Mouse (Mus musculus) CH12.LX (cell line): ENCODE measurements around the gene Stab1. TPM values are rescaled to one million over a fixed set of nuclear protein-coding genes. Genes with fewer than 3 reads are reported as not detected.

ENCODE experiments used
- DNase-seq: peaks from one replicate; pipeline ENCODE4 v3.0.0-alpha.2; 2013; ENCODE audit errors: extremely low read depth
- H3K27ac ChIP-seq: 2 replicates; pipeline ENCODE4 v1.5.1; 2012; ENCODE audit warnings: low read depth, mild to moderate bottlenecking, control low read depth, moderate library complexity; ENCODE audit not compliant: insufficient read depth
- H3K27me3 ChIP-seq: replicated peaks from 2 replicates; pipeline ENCODE3; 2012; ENCODE audit warnings: inconsistent platforms
- H3K36me3 ChIP-seq, 2 experiments: replicated peaks in 1 of 2; 2 replicates each; pipeline versions ENCODE3 to v1.6.1; 2012; ENCODE audit warnings: inconsistent platforms in 1 of 2, low read length in 1 of 2, mild to moderate bottlenecking in 1 of 2, mixed read lengths in 1 of 2, moderate library complexity in 1 of 2; ENCODE audit not compliant: control insufficient read depth in 1 of 2, insufficient read depth in 1 of 2
- H3K4me1 ChIP-seq, 2 experiments: 2 replicates each; pipeline ENCODE4 v1.6.1; 2012; ENCODE audit warnings: inconsistent platforms in 1 of 2, moderate library complexity in 1 of 2; ENCODE audit not compliant: insufficient read depth in 2 of 2, control insufficient read depth in 1 of 2
- H3K4me2 ChIP-seq: 2 replicates; pipeline ENCODE4 v1.6.1; 2012; ENCODE audit warnings: low read depth, mild to moderate bottlenecking, control low read depth; ENCODE audit not compliant: poor library complexity, insufficient read depth, severe bottlenecking
- H3K4me3 ChIP-seq, 3 experiments: fragments of 150-350 bp in 1 of 3; sonication (generic) in 1 of 3; replicated peaks in 1 of 3; 2 replicates each; pipeline versions ENCODE3 to v1.5.1; 2011 to 2012; ENCODE audit warnings: low read depth in 2 of 3, low read length in 2 of 3, mild to moderate bottlenecking in 2 of 3, moderate library complexity in 2 of 3, control low read depth in 1 of 3, improper control_type of control experiment in 1 of 3, inconsistent platforms in 1 of 3, mixed read lengths in 1 of 3; ENCODE audit not compliant: poor library complexity in 1 of 3
- H3K79me2 ChIP-seq: replicated peaks from 2 replicates; pipeline ENCODE4 v1.6.1; 2012; ENCODE audit warnings: mild to moderate bottlenecking, moderate library complexity; ENCODE audit not compliant: control insufficient read depth, poor library complexity, insufficient read depth, severe bottlenecking; ENCODE audit errors: extremely low read depth
- H3K9ac ChIP-seq: 2 replicates; pipeline ENCODE4 v1.6.1; 2012; ENCODE audit warnings: low read depth, mild to moderate bottlenecking, control low read depth, moderate library complexity; ENCODE audit not compliant: insufficient read depth
- H3K9me3 ChIP-seq: replicated peaks from 2 replicates; pipeline ENCODE3; 2012; ENCODE audit warnings: low read length, inconsistent platforms, mixed read lengths
- BHLHE40 ChIP-seq: IDR thresholded peaks from 2 replicates; pipeline ENCODE4 v1.6.1; 2011; ENCODE audit warnings: mild to moderate bottlenecking, low read depth, low read length, improper control_type of control experiment
- EP300 ChIP-seq: IDR thresholded peaks from 2 replicates; pipeline ENCODE4 v1.6.1; 2011; ENCODE audit warnings: low read length, improper control_type of control experiment
- ETS1 ChIP-seq: conservative IDR thresholded peaks from 2 replicates; pipeline ENCODE4 v1.6.1; 2012; ENCODE audit warnings: low read depth, mild to moderate bottlenecking, inconsistent platforms, low read length, improper control_type of control experiment, moderate library complexity
- IRF4 ChIP-seq: IDR thresholded peaks from 2 replicates; pipeline ENCODE4 v1.6.1; 2014; ENCODE audit warnings: low read depth, mild to moderate bottlenecking, inconsistent platforms, low read length, improper control_type of control experiment
- JUND ChIP-seq: conservative IDR thresholded peaks from 2 replicates; pipeline ENCODE4 v1.6.1; 2011; ENCODE audit warnings: low read depth, low read length, improper control_type of control experiment
- KAT2A ChIP-seq: IDR thresholded peaks from 2 replicates; pipeline ENCODE4 v1.6.1; 2012; ENCODE audit warnings: low read length, improper control_type of control experiment, inconsistent platforms; ENCODE audit not compliant: insufficient replicate concordance
- MAFK ChIP-seq: IDR thresholded peaks from 2 replicates; pipeline ENCODE4 v1.6.1; 2011; ENCODE audit warnings: low read length, improper control_type of control experiment; ENCODE audit not compliant: insufficient replicate concordance
- MEF2A ChIP-seq: IDR thresholded peaks from 2 replicates; pipeline ENCODE4 v1.6.1; 2014; ENCODE audit warnings: low read depth, mild to moderate bottlenecking, inconsistent platforms, low read length, improper control_type of control experiment, borderline replicate concordance
- NELFE ChIP-seq: IDR thresholded peaks from 2 replicates; pipeline ENCODE4 v1.6.1; 2011; ENCODE audit warnings: low read depth, low read length, improper control_type of control experiment
- PAX5 ChIP-seq: IDR thresholded peaks from 2 replicates; pipeline ENCODE4 v1.6.1; 2012; ENCODE audit warnings: low read length, inconsistent platforms, mixed read lengths
- RCOR1 ChIP-seq: conservative IDR thresholded peaks from 2 replicates; pipeline ENCODE4 v1.6.1; 2012; ENCODE audit warnings: low read depth, mild to moderate bottlenecking, inconsistent platforms, low read length, improper control_type of control experiment
- SMC3 ChIP-seq: IDR thresholded peaks from 2 replicates; pipeline ENCODE4 v1.6.1; 2011; ENCODE audit warnings: low read depth, low read length, improper control_type of control experiment
- UBTF ChIP-seq: IDR thresholded peaks from 2 replicates; pipeline ENCODE4 v1.6.1; 2012; ENCODE audit warnings: low read depth, mild to moderate bottlenecking, inconsistent platforms, low read length, improper control_type of control experiment, moderate library complexity
- USF1 ChIP-seq: IDR thresholded peaks from 2 replicates; pipeline ENCODE4 v1.6.1; 2014; ENCODE audit warnings: low read depth, mild to moderate bottlenecking, inconsistent platforms, low read length, improper control_type of control experiment
- ZKSCAN1 ChIP-seq: IDR thresholded peaks from 2 replicates; pipeline ENCODE4 v1.6.1; 2012; ENCODE audit warnings: low read depth, inconsistent platforms, low read length, improper control_type of control experiment, borderline replicate concordance
- ZNF384 ChIP-seq: IDR thresholded peaks from 2 replicates; pipeline ENCODE4 v1.6.1; 2012; ENCODE audit warnings: low read depth, low read length, improper control_type of control experiment, inconsistent platforms
- dilution Hi-C: fragments of 300-500 bp; cut with MboI; formaldehyde crosslinking; loops from 2 replicates; pipeline ENCODE4 v1.14.3; 2020; ENCODE audit warnings: low sequenced_read_pairs; ENCODE audit not compliant: extremely low pct_unique_long_range_greater_than_20kb, extremely low pct_ligation_motif_present
- in situ Hi-C: fragments of 300-500 bp; cut with MboI; formaldehyde crosslinking; loops from 3 replicates; pipeline ENCODE4 v1.14.3; 2019; ENCODE audit warnings: low sequenced_read_pairs, low pct_ligation_motif_present, low pct_unique_long_range_greater_than_20kb, mixed read lengths
- polyA plus RNA-seq: library from polyadenylated mRNA; unstranded; fragments of >175 nt; gene quantifications from 2 replicates; pipeline ENCODE4 v1.2.1, GENCODE M21; 2012; ENCODE audit warnings: low read depth; ENCODE audit not compliant: insufficient read length
- total RNA-seq, 2 experiments: library from RNA; depleted of rRNA; stranded (reverse); fragments of 300-350 nt in 1 of 2; fragments of >200 nt in 1 of 2; gene quantifications; 2 replicates each; pipeline ENCODE4 v1.2.3; 2012 to 2014

The Stab1 gene
- total and polyA plus RNA-seq, 3 experiments: 3.9 to 11.2 (median 5.8) TPM

GRCm38 (mm10) chr14:31164067-31164466 is 4.4 kb downstream of the Stab1 start:
- dilution Hi-C loops: no loop called here
- H3K79me2 ChIP-seq: no peaks in the 10 kb centered on the region
- in situ Hi-C loops: no loop called here
- DNase-seq: no peak
- no peak overlapping the region for H3K4me2 ChIP-seq
- no peak overlapping the region for H3K9ac ChIP-seq
- peaks cover 26 to 61% of the 10 kb centered on the region in 2 experiments for H3K4me1 ChIP-seq
- peaks cover 0 to 3% of the 10 kb centered on the region in 2 experiments for H3K36me3 ChIP-seq
- no peaks in the 10 kb centered on the region for H3K9me3 ChIP-seq
- H3K27ac ChIP-seq: no peak overlapping the region
- TF ChIP-seq SMC3 (no peak), ZNF384 (no peak), KAT2A (no peak), MEF2A (no peak), ETS1 (no peak), EP300 (no peak), PAX5 (no peak), UBTF (no peak), RCOR1 (no peak), ZKSCAN1 (no peak), BHLHE40 (no peak), IRF4 (no peak)
- no peak overlapping the region for H3K4me3 ChIP-seq
- H3K27me3 ChIP-seq: no peaks in the 10 kb centered on the region

DNA sequence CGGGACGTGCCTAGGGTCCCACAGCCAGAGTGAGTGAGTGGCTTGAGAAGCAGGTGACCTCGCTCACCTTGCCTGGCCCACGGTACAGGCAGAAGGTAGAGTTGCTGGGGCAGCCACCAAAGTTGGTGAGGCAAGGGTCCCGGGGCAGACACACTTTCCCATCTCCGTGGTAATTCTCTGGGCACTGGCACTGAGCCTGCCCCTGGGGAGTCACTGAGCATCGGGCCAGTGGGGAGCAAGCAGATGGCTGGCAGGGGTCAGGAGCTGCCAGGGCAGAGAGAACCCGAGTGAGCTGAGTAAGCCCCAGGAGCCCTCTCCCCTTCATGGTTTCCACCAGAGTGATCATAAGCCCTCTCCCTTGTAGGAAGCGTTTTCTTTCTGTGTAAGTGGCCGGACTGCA is 6.8 kb downstream of the Stab1 start:
- dilution Hi-C loops (no loop called here), in situ Hi-C loops (no loop called here)
- no peak overlapping the region for H3K27ac ChIP-seq
- H3K79me2 ChIP-seq: no peaks in the 10 kb centered on the region
- H3K4me3 ChIP-seq: no peak overlapping the region
- no peak for TF ChIP-seq NELFE
- no peak for TF ChIP-seq USF1
- TF ChIP-seq UBTF: no peak
- no peak for TF ChIP-seq MAFK
- no peak for TF ChIP-seq EP300
- no peak for TF ChIP-seq JUND
- TF ChIP-seq ZNF384: no peak
- no peaks in the 10 kb centered on the region for H3K9me3 ChIP-seq
- peaks cover 26 to 63% of the 10 kb centered on the region in 2 experiments for H3K4me1 ChIP-seq
- peaks cover 0 to 20% of the 10 kb centered on the region in 2 experiments for H3K36me3 ChIP-seq
- no peaks in the 10 kb centered on the region for H3K27me3 ChIP-seq
- no peak overlapping the region for H3K4me2 ChIP-seq
- DNase-seq: no peak
- H3K9ac ChIP-seq: no peak overlapping the region
